Mouse (Mus musculus): ENCODE measurements around the gene Col8a2. TPM values are rescaled to one million over a fixed set of nuclear protein-coding genes. Genes with fewer than 3 reads are reported as not detected.

Gene Col8a2
- polyA plus RNA-seq, 1 experiment from 2014 or later, result 4.9 TPM

GRCm38 (mm10) chr4:126360069-126360468 is 73.5 kb downstream of the Col8a2 start:
- WGBS, result 93% methylated on average over 1 of the region's 1 CpGs
- ATAC-seq (ENCODE audit: extremely low read depth, insufficient number of reproducible peaks, low FRiP score, low TSS enrichment), result no peak
- no peak overlapping the region for H3K4me2 ChIP-seq
- H3K4me3 ChIP-seq, result no peak overlapping the region
- no peak overlapping the region for H3K27ac ChIP-seq (replicated peaks)
- no peak overlapping the region for H3K9ac ChIP-seq
- H3K4me1 ChIP-seq, result no peaks in the 10 kb centered on the region
- H3K36me3 ChIP-seq, result peaks cover 77% of the 10 kb centered on the region
- no peaks in the 10 kb centered on the region for H3K27me3 ChIP-seq (replicated peaks)
- H3K9me3 ChIP-seq, result no peaks in the 10 kb centered on the region

Other genes with a start within 250 kb of the Col8a2 start
- gene Mrps15, start 239.9 kb upstream of the Col8a2 start, polyA plus RNA-seq (2015; fragmentation: Nextera tagmentation; extraction: Ambion mirVana), result 129 and 137 TPM in 2 replicates
- 6.4 and 7.7 TPM in 2 replicates for gene Oscp1, start 228.2 kb upstream of the Col8a2 start, polyA plus RNA-seq (2015; fragmentation: Nextera tagmentation; extraction: Ambion mirVana)
- gene Lsm10, start 190.2 kb upstream of the Col8a2 start, polyA plus RNA-seq (2015; fragmentation: Nextera tagmentation; extraction: Ambion mirVana), result 35.2 and 48.6 TPM in 2 replicates
- gene Stk40, start 182.8 kb upstream of the Col8a2 start, polyA plus RNA-seq (2015; fragmentation: Nextera tagmentation; extraction: Ambion mirVana), result 26.4 and 26.6 TPM in 2 replicates
- gene Eva1b, start 139.0 kb upstream of the Col8a2 start, polyA plus RNA-seq (2015; fragmentation: Nextera tagmentation; extraction: Ambion mirVana), result 30.9 and 34.2 TPM in 2 replicates
- gene Sh3d21, start 123.3 kb upstream of the Col8a2 start, polyA plus RNA-seq (2015; fragmentation: Nextera tagmentation; extraction: Ambion mirVana), result 2.8 and 3.0 TPM in 2 replicates
- gene Thrap3, start 84.0 kb upstream of the Col8a2 start, polyA plus RNA-seq (2015; fragmentation: Nextera tagmentation; extraction: Ambion mirVana), result 127 and 134 TPM in 2 replicates
- gene Map7d1, start 30.4 kb upstream of the Col8a2 start, polyA plus RNA-seq (2015; fragmentation: Nextera tagmentation; extraction: Ambion mirVana), result 36.7 and 37.1 TPM in 2 replicates
- 68.5 and 74.5 TPM in 2 replicates for gene Trappc3, start 24.5 kb upstream of the Col8a2 start, polyA plus RNA-seq (2015; fragmentation: Nextera tagmentation; extraction: Ambion mirVana)
- 40.5 and 44.6 TPM in 2 replicates for gene Adprhl2, start 34.9 kb downstream of the Col8a2 start, polyA plus RNA-seq (2015; fragmentation: Nextera tagmentation; extraction: Ambion mirVana)
- 1.7 and 2.4 TPM in 2 replicates for gene Tekt2, start 38.9 kb downstream of the Col8a2 start, polyA plus RNA-seq (2015; fragmentation: Nextera tagmentation; extraction: Ambion mirVana)
- gene Ago3, start 142.8 kb downstream of the Col8a2 start, polyA plus RNA-seq (2015; fragmentation: Nextera tagmentation; extraction: Ambion mirVana), result 10.4 and 10.6 TPM in 2 replicates
- 2.7 and 2.8 TPM in 2 replicates for gene Ago1, start 181.8 kb downstream of the Col8a2 start, polyA plus RNA-seq (2015; fragmentation: Nextera tagmentation; extraction: Ambion mirVana)
- gene Ago4, start 246.7 kb downstream of the Col8a2 start, polyA plus RNA-seq (2015; fragmentation: Nextera tagmentation; extraction: Ambion mirVana), result 0.75 and 1.1 TPM in 2 replicates

Data from heart, embryonic 13.5 days (tissue).